Mouse (Mus musculus) CD4-positive helper T cell, adult 2 months (primary cell): ENCODE measurements at regions not wholly inside any gene's neighbourhood (a gene's known extent, or its start where the extent isn't known, plus 50 kb on each side); places are given as distances from the start of the nearest gene placed in this dataset.

Experiments
- DNase-seq: peaks from one replicate; pipeline ENCODE4 v3.0.0-alpha.2; 2012; ENCODE audit warnings: low read depth, missing footprints, low spot score

GRCm38 (mm10) chr8:26226612-26227528, 107.5 kb downstream of the Gm45692 start:
- no peak for DNase-seq

- no peak for DNase-seq
Measured at GRCm38 (mm10) chr8:26227529-26227895, 108.2 kb downstream of the Gm45692 start.

- no peak for DNase-seq
Measured at GRCm38 (mm10) chr8:26229548-26229947, 110.2 kb downstream of the Gm45692 start.

- DNase-seq, result no peak
Measured at GRCm38 (mm10) chr8:26239075-26239474, 119.7 kb downstream of the Gm45692 start.

- no peak for DNase-seq
Measured at GRCm38 (mm10) chr8:26239604-26240003, 120.3 kb downstream of the Gm45692 start.

GRCm38 (mm10) chr8:26243743-26244142, 124.4 kb downstream of the Gm45692 start:
- DNase-seq, result no peak

- no peak for DNase-seq
Measured at GRCm38 (mm10) chr8:26244308-26244707, 125.0 kb downstream of the Gm45692 start.

- no peak for DNase-seq
Measured at GRCm38 (mm10) chr8:26255191-26255669, 135.9 kb downstream of the Gm45692 start.

- no peak for DNase-seq
Measured at GRCm38 (mm10) chr8:26260294-26260693, 141.0 kb downstream of the Gm45692 start.

GRCm38 (mm10) chr8:26262536-26262935, 143.2 kb downstream of the Gm45692 start:
- DNase-seq, result no peak

GRCm38 (mm10) chr8:26264869-26265321, 145.6 kb downstream of the Gm45692 start:
- DNase-seq, result no peak

- no peak for DNase-seq
Measured at GRCm38 (mm10) chr8:26265366-26265765, 146.0 kb downstream of the Gm45692 start.

- DNase-seq, result no peak
Measured at GRCm38 (mm10) chr8:26266384-26266783, 147.1 kb downstream of the Gm45692 start.

GRCm38 (mm10) chr8:26267569-26267968, 148.2 kb downstream of the Gm45692 start:
- DNase-seq, result no peak

- no peak for DNase-seq
Measured at GRCm38 (mm10) chr8:26268751-26269415, 149.5 kb downstream of the Gm45692 start.

- DNase-seq, result peak; percentile 6
Measured at GRCm38 (mm10) chr8:26272110-26272509, 152.8 kb downstream of the Gm45692 start.

GRCm38 (mm10) chr8:26272675-26273414, 153.5 kb downstream of the Gm45692 start:
- no peak for DNase-seq

GRCm38 (mm10) chr8:26273415-26273760, 154.1 kb downstream of the Gm45692 start:
- no peak for DNase-seq

- DNase-seq, result no peak
Measured at GRCm38 (mm10) chr8:26273792-26274191, 154.5 kb downstream of the Gm45692 start.

- no peak for DNase-seq
Measured at GRCm38 (mm10) chr8:26274481-26274880, 155.1 kb downstream of the Gm45692 start.

GRCm38 (mm10) chr8:26282156-26282935, 163.0 kb downstream of the Gm45692 start:
- DNase-seq, result no peak
